Mouse (Mus musculus) hindbrain, embryonic 16.5 days (tissue): ENCODE data around the gene Tmem232. TPM values are rescaled to one million over a fixed set of nuclear protein-coding genes. Genes with fewer than 3 reads are reported as not detected.

ENCODE experiments used
- ATAC-seq: fragments of 200-750 bp; cut with Nextera tagmentation; 2 replicates; pipeline ENCODE4 v1.8.0; 2017; ENCODE audit warnings: moderate TSS enrichment, moderate library complexity
- H3K27ac ChIP-seq: fragments of 300-500 bp; sonication (generic); 2 replicates; pipeline ENCODE4 v1.5.1; 2014; ENCODE audit warnings: low read depth, mild to moderate bottlenecking, control low read depth, low read length, moderate library complexity
- H3K27me3 ChIP-seq: fragments of 300-500 bp; sonication (generic); replicated peaks from 2 replicates; pipeline ENCODE4 v1.6.1; 2014; ENCODE audit warnings: low read length; ENCODE audit not compliant: control insufficient read depth, insufficient read depth
- H3K36me3 ChIP-seq: fragments of 300-500 bp; sonication (generic); 2 replicates; pipeline ENCODE4 v1.6.1; 2014; ENCODE audit warnings: mild to moderate bottlenecking, low read length, moderate library complexity, mixed read lengths; ENCODE audit not compliant: control insufficient read depth, insufficient read depth
- H3K4me1 ChIP-seq: fragments of 300-500 bp; sonication (generic); 2 replicates; pipeline ENCODE4 v1.6.1; 2014; ENCODE audit warnings: low read depth, low read length; ENCODE audit not compliant: control insufficient read depth, insufficient read depth
- H3K4me2 ChIP-seq: fragments of 300-500 bp; sonication (generic); 2 replicates; pipeline ENCODE4 v1.6.1; 2014; ENCODE audit warnings: mild to moderate bottlenecking, low read length, control low read depth, moderate library complexity
- H3K4me3 ChIP-seq: fragments of 300-500 bp; sonication (generic); 2 replicates; pipeline ENCODE4 v1.5.1; 2014; ENCODE audit warnings: mild to moderate bottlenecking, low read length, control low read depth, moderate library complexity
- H3K9ac ChIP-seq: fragments of 300-500 bp; sonication (generic); 2 replicates; pipeline ENCODE4 v1.6.1; 2014; ENCODE audit warnings: low read depth, mild to moderate bottlenecking, control low read depth, low read length, moderate library complexity
- H3K9me3 ChIP-seq: fragments of 300-500 bp; sonication (generic); 2 replicates; pipeline ENCODE4 v1.6.1; 2014; ENCODE audit warnings: mild to moderate bottlenecking, low read length, moderate library complexity; ENCODE audit not compliant: control insufficient read depth
- WGBS: fragments of 180-500 bp; shearing (Covaris S2); extraction: QIAGEN DNeasy Blood & Tissue Kit; methylation state at CpG from one replicate; pipeline ENCODE4 v1.1.7; 2014; 5-methylcytosine and 5-hydroxymethylcytosine counted together
- polyA plus RNA-seq: library from polyadenylated mRNA; unstranded; fragments of >200 nt; fragmentation: Nextera tagmentation; extraction: Ambion mirVana; gene quantifications from 2 replicates; pipeline ENCODE4 v1.2.1, GENCODE M21; 2015

Gene Tmem232
- polyA plus RNA-seq, 1 experiment from 2014 or later: 0.68 TPM

- no peak for ATAC-seq
- Histone ChIP-seq H3K9me3 (no peaks in the 10 kb centered on the region), H3K27me3 (no peaks in the 10 kb centered on the region), H3K4me1 (no peaks in the 10 kb centered on the region), H3K4me2 (no peak overlapping the region), H3K9ac (no peak overlapping the region), H3K27ac (no peak overlapping the region), H3K4me3 (no peak overlapping the region), H3K36me3 (no peaks in the 10 kb centered on the region)
- 59% methylated on average over 6 of the region's 6 CpGs for WGBS
These were observed 22.8 kb upstream of the Tmem232 start for GRCm38 (mm10) chr17:65563345-65563744.

GRCm38 (mm10) chr17:65562761-65563160, 22.2 kb upstream of the Tmem232 start:
- no peak for ATAC-seq
- H3K4me2 ChIP-seq: no peak overlapping the region
- no peaks in the 10 kb centered on the region for H3K4me1 ChIP-seq

GRCm38 (mm10) chr17:65561361-65562015, 20.9 kb upstream of the Tmem232 start:
- WGBS: 70% methylated on average over 6 of the region's 6 CpGs
- H3K27ac ChIP-seq: no peak overlapping the region
- H3K4me2 ChIP-seq: no peak overlapping the region

More at GRCm38 (mm10) chr17:65562761-65563160, 22.2 kb upstream of the Tmem232 start:
- Histone ChIP-seq H3K9me3 (no peaks in the 10 kb centered on the region), H3K9ac (no peak overlapping the region), H3K4me3 (no peak overlapping the region), H3K36me3 (no peaks in the 10 kb centered on the region), H3K27me3 (no peaks in the 10 kb centered on the region), H3K27ac (no peak overlapping the region)
- WGBS: 7% methylated on average over 5 of the region's 5 CpGs

GRCm38 (mm10) chr17:65559273-65559672, 18.7 kb upstream of the Tmem232 start:
- 52% methylated on average over 5 of the region's 5 CpGs for whole genome bisulfite sequencing
- ATAC-seq: 0 out of 2 replicates have a peak, but pooled peaks have one; percentile 15
- no peaks in the 10 kb centered on the region for H3K4me1 ChIP-seq
- no peaks in the 10 kb centered on the region for H3K36me3 ChIP-seq
- H3K4me3 ChIP-seq: no peak overlapping the region
- no peak overlapping the region for H3K27ac ChIP-seq
- H3K9ac ChIP-seq: no peak overlapping the region
- H3K27me3 ChIP-seq: no peaks in the 10 kb centered on the region
- no peak overlapping the region for H3K4me2 ChIP-seq
- no peaks in the 10 kb centered on the region for H3K9me3 ChIP-seq

More at GRCm38 (mm10) chr17:65561361-65562015, 20.9 kb upstream of the Tmem232 start:
- H3K4me1 ChIP-seq: no peaks in the 10 kb centered on the region
- H3K9ac ChIP-seq: no peak overlapping the region
- H3K9me3 ChIP-seq: no peaks in the 10 kb centered on the region
- no peak for ATAC-seq
- H3K4me3 ChIP-seq: no peak overlapping the region
- no peaks in the 10 kb centered on the region for H3K27me3 ChIP-seq
- no peaks in the 10 kb centered on the region for H3K36me3 ChIP-seq

- no peak overlapping the region for H3K4me3 ChIP-seq
- WGBS: 35% methylated on average over 9 of the region's 9 CpGs
- peak overlapping the region; percentile 22 for H3K4me2 ChIP-seq
- H3K27ac ChIP-seq: no peak overlapping the region
- H3K9ac ChIP-seq: no peak overlapping the region
- ATAC-seq: peak; percentile 46; the same call in 1 of the 2 replicates
- no peaks in the 10 kb centered on the region for H3K36me3 ChIP-seq
- no peaks in the 10 kb centered on the region for H3K27me3 ChIP-seq
- no peaks in the 10 kb centered on the region for H3K9me3 ChIP-seq
- H3K4me1 ChIP-seq: no peaks in the 10 kb centered on the region
These were observed 18.2 kb upstream of the Tmem232 start for GRCm38 (mm10) chr17:65558788-65559187.

- no peaks in the 10 kb centered on the region for H3K9me3 ChIP-seq
- 50% methylated on average over 9 of the region's 9 CpGs for WGBS
- no peak overlapping the region for H3K27ac ChIP-seq
- no peaks in the 10 kb centered on the region for H3K27me3 ChIP-seq
- H3K9ac ChIP-seq: no peak overlapping the region
- H3K4me1 ChIP-seq: no peaks in the 10 kb centered on the region
- H3K4me2 ChIP-seq: peak overlapping the region; percentile 22
- peak; percentile 44; the same call in 1 of the 2 replicates for ATAC-seq
- H3K36me3 ChIP-seq: no peaks in the 10 kb centered on the region
- H3K4me3 ChIP-seq: no peak overlapping the region
These were observed 17.6 kb upstream of the Tmem232 start for GRCm38 (mm10) chr17:65558217-65558616.

GRCm38 (mm10) chr17:65557212-65557611, 16.6 kb upstream of the Tmem232 start:
- no peak overlapping the region for H3K9ac ChIP-seq
- no peak overlapping the region for H3K4me3 ChIP-seq
- H3K9me3 ChIP-seq: no peaks in the 10 kb centered on the region
- H3K27me3 ChIP-seq: no peaks in the 10 kb centered on the region
- no peak overlapping the region for H3K4me2 ChIP-seq
- 78% methylated on average over 6 of the region's 6 CpGs for WGBS
- H3K27ac ChIP-seq: no peak overlapping the region
- H3K36me3 ChIP-seq: no peaks in the 10 kb centered on the region
- ATAC-seq: no peak
- H3K4me1 ChIP-seq: no peaks in the 10 kb centered on the region

GRCm38 (mm10) chr17:65556798-65557197, 16.2 kb upstream of the Tmem232 start:
- Histone ChIP-seq H3K27ac (no peak overlapping the region), H3K9me3 (no peaks in the 10 kb centered on the region), H3K4me3 (no peak overlapping the region), H3K4me2 (no peak overlapping the region), H3K27me3 (no peaks in the 10 kb centered on the region), H3K4me1 (no peaks in the 10 kb centered on the region), H3K36me3 (no peaks in the 10 kb centered on the region), H3K9ac (no peak overlapping the region)
- WGBS: 69% methylated on average over 10 of the region's 10 CpGs
- no peak for ATAC-seq

- no peaks in the 10 kb centered on the region for H3K4me1 ChIP-seq
- no peak overlapping the region for H3K4me2 ChIP-seq
- no peaks in the 10 kb centered on the region for H3K36me3 ChIP-seq
- H3K27ac ChIP-seq: no peak overlapping the region
- no peak overlapping the region for H3K4me3 ChIP-seq
- no peak for ATAC-seq
- no peak overlapping the region for H3K9ac ChIP-seq
- H3K27me3 ChIP-seq: no peaks in the 10 kb centered on the region
- H3K9me3 ChIP-seq: no peaks in the 10 kb centered on the region
- 84% methylated on average over 12 of the region's 12 CpGs for WGBS
These were observed 11.9 kb upstream of the Tmem232 start for GRCm38 (mm10) chr17:65552426-65552997.
